Mouse (Mus musculus): ENCODE measurements around the gene Ap3m1.

The Ap3m1 gene

GRCm38 (mm10) chr14:21065490-21066162 lies 13.3 kb upstream of the Ap3m1 start:
- DNase-seq, result no peak

DNA sequence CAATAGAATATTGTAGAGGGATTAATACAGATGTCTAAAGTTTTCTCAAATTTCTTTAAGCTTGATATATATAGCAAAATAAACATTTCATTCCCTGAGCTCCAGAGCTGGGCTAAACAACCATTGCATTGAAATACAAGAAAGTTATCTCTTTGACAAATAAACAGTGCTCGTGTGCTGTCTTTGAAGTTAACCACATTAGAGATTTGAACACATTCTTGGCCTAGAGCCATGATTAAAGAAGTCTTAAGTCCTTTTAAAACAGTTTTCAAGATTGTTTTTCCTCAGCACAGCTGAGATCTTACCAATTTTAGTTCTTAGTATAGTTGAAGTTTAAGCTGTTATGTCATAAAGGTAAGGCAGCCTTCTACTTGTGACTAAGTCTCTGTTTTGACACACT lies 12.0 kb upstream of the Ap3m1 start:
- no peak for DNase-seq

GRCm38 (mm10) chr14:21062766-21063513 lies 10.6 kb upstream of the Ap3m1 start:
- no peak for DNase-seq

GRCm38 (mm10) chr14:21058972-21059371 lies 6.7 kb upstream of the Ap3m1 start:
- no peak for DNase-seq

DNA sequence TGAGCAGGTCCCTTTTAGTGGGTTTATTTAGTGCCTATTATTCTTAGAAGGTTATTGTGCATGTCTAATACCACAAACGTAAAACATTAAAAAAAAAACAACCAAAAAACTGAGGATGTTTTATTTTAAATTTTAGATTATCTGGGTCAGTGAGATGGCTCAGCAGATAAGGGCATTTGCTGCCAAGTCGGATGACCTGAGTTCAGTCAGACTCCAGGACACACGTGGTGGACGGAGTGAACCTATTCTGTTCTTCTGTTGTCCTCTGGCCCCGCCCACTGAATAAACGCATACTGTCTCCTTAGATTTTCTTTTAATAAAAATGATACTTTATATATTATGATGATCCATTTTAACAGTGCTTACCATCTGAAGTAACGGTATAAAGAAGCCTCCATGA lies 1.3 kb upstream of the Ap3m1 start:
- DNase-seq, result no peak

GRCm38 (mm10) chr14:21053151-21053550 lies 843 bp upstream of the Ap3m1 start:
- DNase-seq, result no peak

- DNase-seq, result peak; percentile 62
Observed at GRCm38 (mm10) chr14:21052781-21053130, 448 bp upstream of the Ap3m1 start.

DNA sequence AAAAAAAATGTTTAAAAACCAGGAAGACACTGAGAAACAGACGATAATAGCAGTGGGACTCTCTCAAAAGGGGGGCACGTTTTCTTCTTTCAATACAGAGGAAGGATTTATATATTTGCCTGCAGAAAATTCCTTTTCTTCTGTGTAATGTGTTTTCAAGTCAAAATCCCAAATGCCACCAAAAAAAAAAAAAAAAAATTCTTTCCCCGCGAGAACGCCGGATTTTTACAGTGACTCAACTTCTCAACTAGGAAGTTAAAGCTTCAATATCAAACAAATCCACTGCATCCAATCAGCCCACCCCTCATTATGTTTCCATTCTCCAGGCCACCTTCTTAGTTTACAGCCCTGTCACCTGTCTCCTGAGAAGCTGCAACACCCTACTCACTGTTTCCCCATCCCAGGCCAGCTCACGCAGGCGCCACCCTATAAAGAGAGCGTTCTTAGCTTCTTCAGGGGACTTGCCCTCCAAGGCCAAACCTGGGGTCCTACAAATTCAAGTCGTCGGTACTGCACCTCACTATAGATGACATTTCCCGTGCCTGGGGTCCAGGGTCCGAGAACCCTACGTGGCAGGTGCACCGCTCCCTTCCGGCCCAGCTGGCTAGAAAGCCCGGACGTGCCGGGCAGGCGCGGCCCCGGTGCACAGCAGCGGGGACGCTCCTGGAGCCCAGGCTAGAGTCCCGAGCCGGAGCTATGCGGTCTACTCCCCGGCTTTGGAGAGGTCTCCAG lies 762 bp downstream of the Ap3m1 start:
- DNase-seq, result peak; percentile 34

GRCm38 (mm10) chr14:21050734-21051133 lies 1.6 kb downstream of the Ap3m1 start:
- DNase-seq, result no peak

DNA sequence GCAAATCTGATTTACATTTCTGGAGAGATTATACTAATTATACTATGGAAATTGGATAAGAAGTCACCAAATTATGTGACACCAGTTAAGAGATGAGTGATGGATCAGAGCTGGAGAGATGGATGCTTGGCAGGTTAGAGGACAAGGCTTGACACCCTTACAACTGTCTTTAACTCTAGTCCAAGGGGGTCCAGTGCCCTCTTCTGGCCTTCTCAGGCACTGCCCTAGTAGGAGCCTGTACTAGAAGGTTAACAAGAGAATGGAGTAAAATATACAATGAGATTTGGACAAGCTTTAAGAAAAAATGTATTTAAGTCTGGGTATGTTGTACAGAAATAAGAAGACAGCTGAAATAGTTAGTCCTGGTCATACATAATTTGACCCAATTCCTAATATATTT lies 3.4 kb downstream of the Ap3m1 start:
- DNase-seq, result no peak

- no peak for DNase-seq
Observed at GRCm38 (mm10) chr14:21047840-21048239, 4.5 kb downstream of the Ap3m1 start.

DNA sequence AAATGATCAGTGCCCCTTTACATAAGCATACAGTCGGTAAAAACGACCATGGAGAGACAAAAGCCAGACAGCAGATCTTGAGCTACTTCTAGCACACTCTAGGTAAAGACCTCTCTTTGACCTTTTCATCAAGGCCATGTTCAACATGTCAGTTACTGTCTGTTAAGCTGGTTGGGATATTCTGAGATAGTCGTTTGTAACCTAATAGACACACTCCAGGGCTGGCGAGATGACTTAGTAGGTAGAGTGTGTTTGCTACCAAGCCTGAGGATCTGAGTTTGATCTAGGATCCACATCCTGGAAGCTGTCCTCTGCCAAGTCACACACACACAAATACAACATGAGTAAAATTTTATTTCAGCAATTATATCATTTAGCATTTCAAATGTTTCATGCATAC lies 12.7 kb downstream of the Ap3m1 start:
- DNase-seq, result no peak

DNA sequence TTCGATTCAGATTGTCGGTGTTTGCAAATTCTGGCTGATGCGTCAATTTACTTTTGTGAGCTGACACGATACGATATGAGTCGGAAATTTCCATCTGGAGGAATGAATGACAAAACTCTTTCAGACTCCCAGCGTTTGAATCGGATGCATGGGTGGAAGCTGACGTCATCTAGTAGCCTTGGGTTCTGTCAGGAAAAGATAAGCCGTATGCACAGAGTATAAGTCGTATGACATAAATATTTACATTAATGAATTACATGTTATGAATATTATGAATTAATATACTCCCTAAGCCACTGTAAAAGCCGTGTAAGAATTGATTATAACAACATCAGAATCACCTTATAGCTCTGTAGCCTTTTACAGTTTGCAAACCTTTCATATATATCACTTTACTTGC lies 13.2 kb downstream of the Ap3m1 start:
- DNase-seq, result no peak

DNA sequence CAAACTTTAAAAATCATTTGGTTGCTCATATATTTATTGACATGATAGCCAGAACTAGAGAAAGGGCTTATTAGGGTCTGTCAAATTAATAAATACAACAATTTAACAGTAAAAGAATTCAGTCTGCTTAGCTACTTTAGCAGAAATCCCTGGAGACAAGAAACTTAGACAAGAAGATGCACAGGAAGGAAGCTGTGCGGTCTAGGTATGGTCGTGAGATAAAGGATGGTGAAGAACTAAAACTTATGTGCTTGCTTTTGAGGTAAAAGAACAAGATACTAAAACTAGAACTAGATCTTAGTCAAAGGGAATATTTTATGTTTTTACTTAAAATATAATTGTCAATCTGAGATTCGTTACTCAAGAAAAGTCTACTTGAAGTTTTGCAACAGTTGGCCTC lies 17.5 kb downstream of the Ap3m1 start:
- no peak for DNase-seq

DNA sequence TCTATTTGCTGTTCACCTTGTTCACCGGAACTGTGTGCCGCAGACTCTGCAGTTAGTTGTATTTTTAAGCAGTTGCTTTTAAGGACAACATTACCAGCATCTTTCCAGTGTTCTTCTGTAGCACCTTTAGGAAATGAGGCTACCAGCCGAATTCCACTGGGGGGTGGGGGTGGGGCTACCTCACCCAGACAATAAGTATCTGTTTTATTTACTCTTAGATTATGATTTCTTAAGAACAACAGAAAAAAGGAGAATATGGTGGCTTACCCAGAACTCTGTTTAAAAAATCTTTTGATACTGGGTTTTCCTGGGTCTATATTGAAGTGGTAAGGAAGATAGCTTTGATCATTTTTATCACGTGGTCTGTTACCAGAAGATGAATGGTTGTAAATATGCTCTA lies 18.0 kb downstream of the Ap3m1 start:
- DNase-seq, result no peak

DNA sequence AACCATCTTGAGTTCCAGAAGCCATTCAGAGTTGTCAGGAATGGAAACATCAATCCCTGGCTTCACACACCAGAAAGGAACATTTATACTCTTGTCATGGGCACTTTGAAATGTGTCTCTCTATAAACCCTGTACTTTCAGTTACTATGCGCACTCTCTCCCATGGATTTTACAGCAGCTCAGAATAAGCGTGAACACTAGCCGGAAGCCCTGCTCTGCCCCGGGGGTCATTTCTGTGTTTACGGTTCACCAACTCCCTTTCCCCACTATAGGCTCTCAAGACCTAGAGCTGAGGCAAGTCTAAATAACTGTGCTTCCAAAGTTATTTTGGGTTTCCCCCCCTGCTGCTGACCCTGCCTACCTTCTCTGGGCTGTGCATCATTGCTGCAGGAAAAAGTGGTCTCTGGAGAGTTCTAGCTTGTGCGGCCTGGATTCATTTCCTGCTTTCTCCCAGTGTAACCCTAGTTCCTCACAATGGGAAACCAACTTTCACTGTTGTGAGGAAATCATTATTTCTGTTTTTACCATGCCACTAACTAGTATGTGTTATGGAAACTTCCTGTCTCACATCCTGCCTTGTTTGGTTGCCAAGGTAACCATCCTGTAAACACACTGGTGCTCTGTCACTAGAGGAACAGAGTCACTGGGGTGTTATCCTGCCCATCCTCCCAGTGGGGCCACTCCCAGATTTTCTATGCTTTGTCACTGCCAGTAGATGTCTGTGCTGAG lies 20.4 kb downstream of the Ap3m1 start:
- peak; percentile 46 for DNase-seq

GRCm38 (mm10) chr14:21029025-21029659 lies 23.2 kb downstream of the Ap3m1 start:
- peak; percentile 57 for DNase-seq

DNA sequence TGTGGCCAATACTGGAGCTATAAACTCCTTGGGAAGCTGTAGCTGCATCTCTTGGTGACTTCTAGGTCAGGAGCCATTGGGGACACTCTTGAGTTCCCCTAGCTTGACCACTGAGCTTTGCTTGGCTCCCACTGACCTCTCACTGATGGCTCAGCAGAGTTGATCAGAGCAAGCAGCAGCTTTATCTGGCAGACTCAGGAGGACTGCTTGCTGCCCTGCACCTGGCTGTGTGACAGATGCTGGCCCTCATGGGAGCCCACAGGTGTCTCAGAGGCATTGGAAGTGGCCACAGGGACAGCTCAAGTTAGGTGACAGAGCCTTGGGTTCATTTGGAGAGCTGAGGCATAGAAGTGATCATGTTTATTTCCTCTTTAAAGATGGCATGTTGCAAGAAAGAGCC lies 24.8 kb downstream of the Ap3m1 start:
- DNase-seq, result no peak

DNA sequence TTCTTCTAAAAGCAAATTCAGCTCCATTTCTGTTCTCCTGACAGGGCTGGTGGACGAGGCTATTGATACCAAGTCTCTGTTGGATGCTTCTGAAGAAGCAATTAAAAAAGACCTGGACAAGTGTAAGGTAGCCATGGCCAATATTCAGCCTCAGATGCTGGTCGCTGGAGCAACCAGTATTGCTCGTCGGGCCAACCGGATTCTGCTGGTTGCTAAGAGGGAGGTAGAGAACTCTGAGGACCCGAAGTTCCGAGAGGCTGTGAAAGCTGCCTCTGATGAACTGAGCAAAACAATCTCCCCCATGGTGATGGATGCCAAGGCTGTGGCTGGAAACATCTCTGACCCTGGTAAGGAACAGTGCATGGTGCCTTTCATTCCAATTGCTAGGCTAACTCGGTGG lies 31.9 kb downstream of the Ap3m1 start:
- DNase-seq, result peak; percentile 57

DNA sequence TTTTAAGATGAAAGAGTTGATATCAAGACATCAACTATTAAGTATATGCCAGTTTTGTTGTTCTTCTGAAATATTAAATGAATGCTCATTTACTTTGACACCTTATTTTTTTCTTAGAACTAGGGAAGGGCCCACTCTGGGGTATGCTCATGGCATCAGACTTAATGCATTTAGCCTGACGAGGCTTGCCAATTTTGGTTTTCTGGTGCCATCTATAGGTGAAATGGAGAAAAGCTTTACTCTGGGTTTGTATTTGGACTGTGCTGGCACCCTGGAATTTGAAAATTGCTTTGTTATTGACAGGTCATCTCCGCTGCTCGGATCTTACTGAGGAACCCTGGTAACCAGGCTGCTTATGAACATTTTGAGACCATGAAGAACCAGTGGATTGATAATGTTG lies 33.3 kb downstream of the Ap3m1 start:
- DNase-seq, result no peak

- DNase-seq, result no peak
Observed at GRCm38 (mm10) chr14:21017871-21018270, 34.4 kb downstream of the Ap3m1 start.

DNA sequence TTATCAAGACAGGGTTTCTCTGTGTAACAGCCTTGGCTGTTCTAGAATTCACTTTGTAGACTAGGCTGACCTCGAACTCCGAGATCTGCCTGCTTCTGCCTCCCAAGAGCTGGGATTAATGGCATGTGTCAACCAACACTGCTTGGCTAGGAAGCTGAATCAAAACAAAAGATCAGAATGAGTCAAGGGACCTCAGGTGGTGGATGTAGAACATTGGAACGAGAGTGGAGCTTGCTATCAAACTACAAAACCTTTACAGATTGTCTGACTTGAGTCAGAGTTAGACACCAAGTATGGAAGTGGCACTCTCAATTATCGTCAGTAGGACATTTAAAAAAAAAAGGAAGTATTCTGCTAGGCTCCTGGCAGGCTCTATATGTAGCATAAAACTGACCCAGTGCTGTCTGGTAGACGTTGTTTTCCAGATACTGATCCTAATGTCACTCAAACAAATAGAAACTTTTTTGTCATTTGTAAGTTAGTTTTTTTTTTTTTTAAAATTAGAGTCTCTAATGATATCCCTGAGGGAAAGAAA lies 38.4 kb downstream of the Ap3m1 start:
- no peak for DNase-seq

GRCm38 (mm10) chr14:20999617-21000016 lies 52.7 kb downstream of the Ap3m1 start:
- DNase-seq, result no peak

Measured in right cerebral cortex, adult 18-20 months (tissue).